Mouse (Mus musculus) stomach, postnatal 0 days (tissue): ENCODE results near the gene Ypel2. TPM values are rescaled to one million over a fixed set of nuclear protein-coding genes. Genes with fewer than 3 reads are reported as not detected.

Experiments
- ATAC-seq: fragments of 200-750 bp; cut with Nextera tagmentation; 2 replicates; pipeline ENCODE4 v1.8.0; 2017; ENCODE audit not compliant: low FRiP score, low TSS enrichment
- DNase-seq: peaks from one replicate; pipeline ENCODE4 v3.0.0-alpha.2; 2016; ENCODE audit warnings: low spot score
- H3K27ac ChIP-seq: fragments of 300-500 bp; sonication (generic); replicated peaks from 2 replicates; pipeline ENCODE4 v1.5.1; 2014; ENCODE audit warnings: mild to moderate bottlenecking, control low read depth
- H3K27me3 ChIP-seq: fragments of 300-500 bp; sonication (generic); 2 replicates; pipeline ENCODE4 v1.6.1; 2014; ENCODE audit warnings: low read length; ENCODE audit not compliant: control insufficient read depth, insufficient read depth
- H3K36me3 ChIP-seq: fragments of 300-500 bp; sonication (generic); 2 replicates; pipeline ENCODE4 v1.6.1; 2014; ENCODE audit warnings: low read length, mixed read lengths; ENCODE audit not compliant: control insufficient read depth, insufficient read depth
- H3K4me1 ChIP-seq: fragments of 300-500 bp; sonication (generic); replicated peaks from 2 replicates; pipeline ENCODE4 v1.6.1; 2014; ENCODE audit warnings: antibody characterized with exemption; ENCODE audit not compliant: control insufficient read depth, insufficient read depth
- H3K4me2 ChIP-seq: fragments of 300-500 bp; sonication (generic); replicated peaks from 2 replicates; pipeline ENCODE4 v1.6.1; 2014; ENCODE audit warnings: low read depth, mild to moderate bottlenecking, control low read depth, moderate library complexity
- H3K4me3 ChIP-seq: fragments of 300-500 bp; sonication (generic); 2 replicates; pipeline ENCODE4 v1.5.1; 2014; ENCODE audit warnings: low read depth, low read length, control low read depth
- H3K9ac ChIP-seq: fragments of 300-500 bp; sonication (generic); 2 replicates; pipeline ENCODE4 v1.6.1; 2014; ENCODE audit warnings: mild to moderate bottlenecking, low read length, control low read depth, mixed read lengths
- H3K9me3 ChIP-seq: fragments of 300-500 bp; sonication (generic); 2 replicates; pipeline ENCODE4 v1.6.1; 2016; ENCODE audit warnings: low read length; ENCODE audit not compliant: control insufficient read depth
- CTCF ChIP-seq: IDR thresholded peaks from 2 replicates; pipeline ENCODE4 v1.5.1; 2016; ENCODE audit warnings: antibody characterized with exemption, low read depth, mild to moderate bottlenecking, moderate library complexity
- EP300 ChIP-seq: optimal IDR thresholded peaks from 2 replicates; pipeline ENCODE3; 2016; ENCODE audit warnings: antibody characterized with exemption
- WGBS: fragments of 180-500 bp; shearing (Covaris S2); extraction: QIAGEN DNeasy Blood & Tissue Kit; methylation state at CpG from one replicate; pipeline ENCODE4 v1.1.7; 2014; 5-methylcytosine and 5-hydroxymethylcytosine counted together
- polyA plus RNA-seq: library from polyadenylated mRNA; unstranded; fragments of >200 nt; fragmentation: Nextera tagmentation; extraction: Ambion mirVana; gene quantifications from 2 replicates; pipeline ENCODE4 v1.2.1, GENCODE M21; 2015

Ypel2 gene
- polyA plus RNA-seq, 1 experiment from 2014 or later: 4.0 TPM

DNA sequence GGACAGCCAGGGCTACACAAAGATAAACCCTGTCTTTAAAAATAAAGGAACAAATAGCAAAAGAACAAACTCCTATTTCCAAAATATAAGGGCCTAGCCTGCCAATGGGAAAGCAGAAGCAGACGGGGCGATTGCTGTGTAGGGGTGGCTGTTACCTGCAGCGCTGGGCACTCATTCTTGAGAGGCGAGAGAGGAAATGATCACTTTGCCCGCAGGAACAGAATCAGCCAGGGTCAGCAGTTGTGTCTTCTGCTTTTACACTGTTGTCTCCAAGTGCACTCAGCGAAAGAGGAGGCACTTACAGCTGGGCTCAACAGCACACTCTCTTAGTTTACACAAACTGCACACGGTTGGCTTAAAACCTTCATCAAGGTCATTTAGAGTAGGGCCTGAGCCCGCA is 25.9 kb upstream of the Ypel2 start:
- Histone ChIP-seq H3K27ac (no peak overlapping the region), H3K4me1 (no peaks in the 10 kb centered on the region), H3K36me3 (no peaks in the 10 kb centered on the region), H3K4me3 (no peak overlapping the region), H3K27me3 (no peaks in the 10 kb centered on the region), H3K9me3 (no peaks in the 10 kb centered on the region), H3K4me2 (no peak overlapping the region), H3K9ac (no peak overlapping the region)
- TF ChIP-seq CTCF: no peak
- no peak for TF ChIP-seq EP300
- WGBS: 80% methylated on average over 8 of the region's 8 CpGs
- ATAC-seq (no peak), DNase-seq (no peak)

DNA sequence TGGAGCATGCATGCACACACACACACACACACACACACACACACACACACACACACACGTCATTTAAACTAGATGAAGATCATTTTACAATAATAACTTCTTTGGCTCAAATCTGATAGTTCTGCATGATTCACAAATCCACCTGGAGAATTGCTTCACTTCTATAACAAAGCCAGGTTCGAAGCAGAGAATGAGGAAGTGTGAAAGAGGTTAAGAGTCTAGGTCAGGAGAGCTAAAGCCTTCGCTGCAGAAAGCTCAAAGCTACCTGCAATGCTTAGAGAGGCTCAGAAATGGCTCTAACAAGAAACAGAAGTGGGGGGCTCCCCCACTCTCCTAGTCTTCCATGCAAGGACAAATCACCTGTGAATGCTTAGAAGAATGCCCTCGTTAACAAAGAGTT is 24.6 kb upstream of the Ypel2 start:
- DNase-seq (peak; percentile 29), ATAC-seq (peak; percentile 64)
- Histone ChIP-seq H3K9me3 (no peaks in the 10 kb centered on the region), H3K4me2 (no peak overlapping the region), H3K4me1 (no peaks in the 10 kb centered on the region), H3K27ac (peak overlapping the region; percentile 36; the same call in 1 of the 2 replicates), H3K4me3 (no peak overlapping the region), H3K9ac (no peak overlapping the region), H3K36me3 (no peaks in the 10 kb centered on the region), H3K27me3 (no peaks in the 10 kb centered on the region)
- WGBS: 50% methylated on average over 4 of the region's 4 CpGs
- no peak for TF ChIP-seq EP300
- no peak for TF ChIP-seq CTCF

DNA sequence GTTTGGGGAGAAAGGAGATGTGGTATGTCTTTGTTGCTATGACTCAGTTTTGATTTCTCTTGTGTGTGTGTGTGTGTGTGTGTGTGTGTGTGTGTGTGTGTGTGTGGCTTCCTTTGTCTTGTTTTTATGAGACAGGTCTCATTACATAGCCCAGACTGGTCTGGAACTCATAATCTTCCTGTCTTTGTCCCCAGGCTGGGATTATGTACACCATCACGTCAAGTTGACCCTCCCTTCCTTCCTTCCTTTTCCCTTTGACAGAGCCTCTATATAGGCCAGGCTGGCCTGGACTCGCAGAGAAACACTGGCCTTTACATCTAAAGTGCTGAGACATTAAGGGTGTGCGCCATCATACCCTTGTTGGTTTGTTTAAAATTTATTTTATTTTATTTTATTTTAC is 22.2 kb upstream of the Ypel2 start:
- DNase-seq (no peak), ATAC-seq (no peak)
- Histone ChIP-seq H3K27ac (no peak overlapping the region), H3K27me3 (no peaks in the 10 kb centered on the region), H3K9me3 (no peaks in the 10 kb centered on the region), H3K9ac (no peak overlapping the region), H3K4me2 (no peak overlapping the region), H3K4me1 (no peaks in the 10 kb centered on the region), H3K4me3 (no peak overlapping the region), H3K36me3 (no peaks in the 10 kb centered on the region)
- no peak for TF ChIP-seq EP300
- TF ChIP-seq CTCF: no peak
- WGBS: 62% methylated on average over 3 of the region's 3 CpGs

DNA sequence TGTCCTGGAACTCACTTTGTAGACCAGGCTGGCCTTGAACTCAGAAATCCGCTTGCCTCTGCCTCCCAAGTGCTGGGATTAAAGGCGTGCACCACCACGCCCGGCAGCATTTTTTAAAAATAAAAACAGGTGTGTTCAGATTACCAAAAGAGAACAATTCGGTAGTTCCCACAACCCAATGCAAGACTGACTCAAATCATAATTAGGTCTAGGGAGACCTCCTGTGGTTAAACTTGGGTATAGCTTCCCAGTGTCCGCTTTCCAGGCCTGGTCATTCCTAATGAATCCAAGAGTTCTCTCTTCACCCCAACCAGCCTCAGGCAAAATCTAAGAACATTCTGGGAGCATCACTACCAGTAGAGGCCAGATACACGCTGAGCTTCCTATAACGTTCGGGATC is 17.0 kb upstream of the Ypel2 start:
- no peak overlapping the region for H3K9ac ChIP-seq
- peak; percentile 55 for DNase-seq
- peak; percentile 65; the same call in 1 of the 2 replicates for ATAC-seq
- TF ChIP-seq CTCF: peak; percentile 86
- no peak for TF ChIP-seq EP300
- H3K27ac ChIP-seq: no peak overlapping the region
- no peaks in the 10 kb centered on the region for H3K36me3 ChIP-seq
- H3K4me3 ChIP-seq: no peak overlapping the region
- H3K27me3 ChIP-seq: no peaks in the 10 kb centered on the region
- 16% methylated on average over 9 of the region's 9 CpGs for WGBS
- 0 out of 2 replicates have a peak, but pooled peaks cover 2% of the 10 kb centered on the region for H3K4me1 ChIP-seq
- H3K4me2 ChIP-seq: no peak overlapping the region
- no peaks in the 10 kb centered on the region for H3K9me3 ChIP-seq

DNA sequence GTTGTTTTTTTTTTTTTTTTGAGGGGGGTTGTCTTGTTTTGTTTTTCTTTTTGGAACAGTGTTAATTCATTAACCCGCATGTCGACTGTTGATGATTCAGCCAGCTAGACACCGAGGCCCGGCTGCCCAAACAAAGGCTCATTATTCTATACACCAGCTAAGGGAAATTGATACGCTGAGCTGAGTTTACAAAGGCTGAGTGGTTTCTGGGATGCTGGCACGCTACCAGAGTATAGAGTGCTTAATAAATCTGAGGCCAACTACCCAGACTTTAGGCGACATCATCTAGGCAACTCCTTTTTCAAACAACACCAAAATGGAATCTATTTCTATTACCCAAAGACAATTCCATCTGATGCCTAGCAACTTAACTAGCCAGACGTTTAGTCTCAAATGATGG is 13.9 kb upstream of the Ypel2 start:
- WGBS: 9% methylated on average over 8 of the region's 8 CpGs
- H3K9ac ChIP-seq: no peak overlapping the region
- no peak overlapping the region; the same call in 1 of the 2 replicates for H3K27ac ChIP-seq
- 0 out of 2 replicates have a peak, but pooled peaks cover 2% of the 10 kb centered on the region for H3K4me1 ChIP-seq
- H3K4me3 ChIP-seq: no peak overlapping the region
- no peaks in the 10 kb centered on the region for H3K27me3 ChIP-seq
- H3K9me3 ChIP-seq: no peaks in the 10 kb centered on the region
- no peaks in the 10 kb centered on the region for H3K36me3 ChIP-seq
- TF ChIP-seq EP300 (no peak), CTCF (no peak)
- ATAC-seq (0 out of 2 replicates have a peak, but pooled peaks have one; percentile 43), DNase-seq (peak; percentile 69)
- H3K4me2 ChIP-seq: no peak overlapping the region

DNA sequence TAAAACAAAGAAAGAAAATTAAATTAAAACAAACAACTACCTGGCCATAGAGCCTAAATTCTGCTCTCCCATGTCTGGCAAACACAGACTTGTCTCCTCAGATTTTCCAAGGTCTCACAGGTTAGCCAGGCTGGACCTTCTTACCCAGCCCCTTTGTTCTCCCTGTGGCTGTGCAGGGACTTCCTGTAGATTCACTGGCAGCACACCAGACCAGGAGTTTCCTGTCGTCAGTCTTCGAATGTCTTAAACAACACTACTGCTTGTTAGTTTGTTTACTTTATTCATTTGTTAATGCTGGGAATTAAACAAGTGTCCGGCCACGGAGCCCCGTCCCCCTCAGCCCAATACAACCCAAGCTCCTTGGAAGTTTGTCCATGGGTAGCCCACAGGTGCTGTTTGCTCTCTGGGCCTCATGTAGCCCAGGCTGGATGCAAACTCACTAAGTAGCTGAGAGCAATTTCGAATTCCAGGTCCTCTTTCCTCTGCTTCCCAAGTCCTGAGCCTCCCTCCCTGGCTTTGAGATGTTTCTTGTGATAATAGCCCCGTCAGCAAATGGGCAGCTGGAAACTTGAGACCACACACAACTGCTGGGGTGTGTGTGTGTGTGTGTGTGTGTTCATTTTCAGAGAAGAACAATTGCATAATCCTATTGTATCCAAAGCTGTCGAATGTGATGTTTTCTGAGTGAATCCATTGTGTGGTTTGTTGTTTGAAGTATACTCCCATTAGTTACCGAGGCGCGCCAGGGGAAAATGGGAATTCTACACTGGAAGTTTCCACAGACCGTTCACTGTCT is 11.7 kb upstream of the Ypel2 start:
- Histone ChIP-seq H3K9me3 (no peaks in the 10 kb centered on the region), H3K36me3 (no peaks in the 10 kb centered on the region), H3K4me1 (0 out of 2 replicates have a peak, but pooled peaks cover 2% of the 10 kb centered on the region), H3K4me2 (no peak overlapping the region), H3K27ac (no peak overlapping the region), H3K9ac (no peak overlapping the region), H3K4me3 (no peak overlapping the region), H3K27me3 (no peaks in the 10 kb centered on the region)
- no peak for ATAC-seq
- 48% methylated on average over 12 of the region's 12 CpGs for WGBS
- TF ChIP-seq CTCF (no peak), EP300 (no peak)
- DNase-seq: no peak
